Mouse (Mus musculus): ENCODE measurements around the gene Rcan1. TPM values are rescaled to one million over a fixed set of nuclear protein-coding genes. Genes with fewer than 3 reads are reported as not detected.

Gene Rcan1
- polyA plus RNA-seq, 2 experiments = 28.2 to 38.0 TPM

GRCm38 (mm10) chr16:92454495-92454894 is 16.2 kb downstream of the Rcan1 start:
- Histone ChIP-seq H3K27me3 (ENCODE audit: control insufficient read depth, insufficient read depth, low read length) (no peaks in the 10 kb centered on the region), H3K4me3 (replicated peaks; ENCODE audit: low read length) (no peak overlapping the region), H3K36me3 (ENCODE audit: control insufficient read depth, insufficient read depth, low read length) (no peaks in the 10 kb centered on the region), H3K4me1 (ENCODE audit: control insufficient read depth, insufficient read depth, low read length) (no peaks in the 10 kb centered on the region), H3K27ac (replicated peaks; ENCODE audit: low read depth, low read length) (no peak overlapping the region), H3K9me3 (ENCODE audit: control insufficient read depth, low read length) (no peaks in the 10 kb centered on the region), H3K9ac (ENCODE audit: low read depth, low read length, severe bottlenecking) (no peak overlapping the region), H3K4me2 (replicated peaks; ENCODE audit: low read depth, low read length, severe bottlenecking) (no peak overlapping the region)
- no peak for ATAC-seq (ENCODE audit: low FRiP score, low read depth)
- 82% methylated on average over 18 of the region's 18 CpGs for WGBS
- no peak for TF ChIP-seq POLR2A (IDR thresholded peaks at IDR 0.05; ENCODE audit: borderline replicate concordance, extremely low read depth, insufficient read depth, insufficient read length)
- no peak for DNase-seq (ENCODE audit: low spot score)

GRCm38 (mm10) chr16:92454002-92454401 is 16.7 kb downstream of the Rcan1 start:
- Histone ChIP-seq H3K9ac (ENCODE audit: low read depth, low read length, severe bottlenecking) (no peak overlapping the region), H3K4me2 (replicated peaks; ENCODE audit: low read depth, low read length, severe bottlenecking) (no peak overlapping the region), H3K4me1 (ENCODE audit: control insufficient read depth, insufficient read depth, low read length) (no peaks in the 10 kb centered on the region), H3K27ac (replicated peaks; ENCODE audit: low read depth, low read length) (no peak overlapping the region), H3K4me3 (replicated peaks; ENCODE audit: low read length) (no peak overlapping the region), H3K9me3 (ENCODE audit: control insufficient read depth, low read length) (no peaks in the 10 kb centered on the region), H3K27me3 (ENCODE audit: control insufficient read depth, insufficient read depth, low read length) (no peaks in the 10 kb centered on the region), H3K36me3 (ENCODE audit: control insufficient read depth, insufficient read depth, low read length) (no peaks in the 10 kb centered on the region)
- DNase-seq (ENCODE audit: low spot score) (no peak), ATAC-seq (ENCODE audit: low FRiP score, low read depth) (no peak)
- WGBS = 91% methylated on average over 7 of the region's 7 CpGs
- no peak for TF ChIP-seq POLR2A (IDR thresholded peaks at IDR 0.05; ENCODE audit: borderline replicate concordance, extremely low read depth, insufficient read depth, insufficient read length)

- ATAC-seq (ENCODE audit: low FRiP score, low read depth) (no peak), DNase-seq (ENCODE audit: low spot score) (no peak)
- WGBS = 59% methylated on average over 8 of the region's 8 CpGs
- H3K27me3 ChIP-seq (ENCODE audit: control insufficient read depth, insufficient read depth, low read length) = no peaks in the 10 kb centered on the region
- H3K9ac ChIP-seq (ENCODE audit: low read depth, low read length, severe bottlenecking) = no peak overlapping the region
- no peak overlapping the region for H3K27ac ChIP-seq (replicated peaks; ENCODE audit: low read depth, low read length)
- H3K4me2 ChIP-seq (replicated peaks; ENCODE audit: low read depth, low read length, severe bottlenecking) = no peak overlapping the region
- no peaks in the 10 kb centered on the region for H3K36me3 ChIP-seq (ENCODE audit: control insufficient read depth, insufficient read depth, low read length)
- no peaks in the 10 kb centered on the region for H3K9me3 ChIP-seq (ENCODE audit: control insufficient read depth, low read length)
- TF ChIP-seq POLR2A (IDR thresholded peaks at IDR 0.05; ENCODE audit: borderline replicate concordance, extremely low read depth, insufficient read depth, insufficient read length) = no peak
- H3K4me3 ChIP-seq (replicated peaks; ENCODE audit: low read length) = no peak overlapping the region
- H3K4me1 ChIP-seq (ENCODE audit: control insufficient read depth, insufficient read depth, low read length) = no peaks in the 10 kb centered on the region
These were observed 18.1 kb downstream of the Rcan1 start for GRCm38 (mm10) chr16:92452609-92453008.

GRCm38 (mm10) chr16:92451516-92452072 is 19.1 kb downstream of the Rcan1 start:
- no peak for DNase-seq (ENCODE audit: low spot score)
- Histone ChIP-seq H3K27ac (replicated peaks; ENCODE audit: low read depth, low read length) (no peak overlapping the region), H3K4me2 (replicated peaks; ENCODE audit: low read depth, low read length, severe bottlenecking) (no peak overlapping the region), H3K9ac (ENCODE audit: low read depth, low read length, severe bottlenecking) (no peak overlapping the region), H3K9me3 (ENCODE audit: control insufficient read depth, low read length) (no peaks in the 10 kb centered on the region), H3K36me3 (ENCODE audit: control insufficient read depth, insufficient read depth, low read length) (no peaks in the 10 kb centered on the region), H3K27me3 (ENCODE audit: control insufficient read depth, insufficient read depth, low read length) (no peaks in the 10 kb centered on the region), H3K4me3 (replicated peaks; ENCODE audit: low read length) (no peak overlapping the region), H3K4me1 (ENCODE audit: control insufficient read depth, insufficient read depth, low read length) (no peaks in the 10 kb centered on the region)
- WGBS = 92% methylated on average over 17 of the region's 17 CpGs
- no peak for TF ChIP-seq POLR2A (IDR thresholded peaks at IDR 0.05; ENCODE audit: borderline replicate concordance, extremely low read depth, insufficient read depth, insufficient read length)
- no peak for ATAC-seq (ENCODE audit: low FRiP score, low read depth)

- H3K36me3 ChIP-seq (ENCODE audit: control insufficient read depth, insufficient read depth, low read length) = no peaks in the 10 kb centered on the region
- no peaks in the 10 kb centered on the region for H3K27me3 ChIP-seq (ENCODE audit: control insufficient read depth, insufficient read depth, low read length)
- DNase-seq (ENCODE audit: low spot score) = no peak
- no peak overlapping the region for H3K9ac ChIP-seq (ENCODE audit: low read depth, low read length, severe bottlenecking)
- H3K27ac ChIP-seq (replicated peaks; ENCODE audit: low read depth, low read length) = no peak overlapping the region
- WGBS = 88% methylated on average over 8 of the region's 8 CpGs
- TF ChIP-seq POLR2A (IDR thresholded peaks at IDR 0.05; ENCODE audit: borderline replicate concordance, extremely low read depth, insufficient read depth, insufficient read length) = no peak
- no peaks in the 10 kb centered on the region for H3K4me1 ChIP-seq (ENCODE audit: control insufficient read depth, insufficient read depth, low read length)
- no peak overlapping the region for H3K4me3 ChIP-seq (replicated peaks; ENCODE audit: low read length)
- no peaks in the 10 kb centered on the region for H3K9me3 ChIP-seq (ENCODE audit: control insufficient read depth, low read length)
- H3K4me2 ChIP-seq (replicated peaks; ENCODE audit: low read depth, low read length, severe bottlenecking) = no peak overlapping the region
- ATAC-seq (ENCODE audit: low FRiP score, low read depth) = no peak
These were observed 20.3 kb downstream of the Rcan1 start for GRCm38 (mm10) chr16:92450331-92450730.

- no peak overlapping the region for H3K27ac ChIP-seq (replicated peaks; ENCODE audit: low read depth, low read length)
- H3K36me3 ChIP-seq (ENCODE audit: control insufficient read depth, insufficient read depth, low read length) = no peaks in the 10 kb centered on the region
- H3K9ac ChIP-seq (ENCODE audit: low read depth, low read length, severe bottlenecking) = no peak overlapping the region
- no peak for DNase-seq (ENCODE audit: low spot score)
- TF ChIP-seq POLR2A (IDR thresholded peaks at IDR 0.05; ENCODE audit: borderline replicate concordance, extremely low read depth, insufficient read depth, insufficient read length) = no peak
- H3K9me3 ChIP-seq (ENCODE audit: control insufficient read depth, low read length) = no peaks in the 10 kb centered on the region
- no peak overlapping the region for H3K4me3 ChIP-seq (replicated peaks; ENCODE audit: low read length)
- H3K4me2 ChIP-seq (replicated peaks; ENCODE audit: low read depth, low read length, severe bottlenecking) = no peak overlapping the region
- no peaks in the 10 kb centered on the region for H3K27me3 ChIP-seq (ENCODE audit: control insufficient read depth, insufficient read depth, low read length)
- 86% methylated on average over 14 of the region's 14 CpGs for WGBS
- no peak for ATAC-seq (ENCODE audit: low FRiP score, low read depth)
- H3K4me1 ChIP-seq (ENCODE audit: control insufficient read depth, insufficient read depth, low read length) = 0 out of 2 replicates have a peak, but pooled peaks cover 3% of the 10 kb centered on the region
These were observed 21.6 kb downstream of the Rcan1 start for GRCm38 (mm10) chr16:92449080-92449479.
